Mouse (Mus musculus) neural tube, embryonic 11.5 days (tissue): ENCODE data around the gene Pcnx2. TPM values are rescaled to one million over a fixed set of nuclear protein-coding genes. Genes with fewer than 3 reads are reported as not detected.

Experiments
- ATAC-seq: fragments of 200-750 bp; cut with Nextera tagmentation; 2 replicates; pipeline ENCODE4 v1.8.0; 2017; ENCODE audit warnings: moderate number of reproducible peaks, mild to moderate bottlenecking, moderate TSS enrichment, moderate library complexity; ENCODE audit not compliant: insufficient read depth, low FRiP score, low TSS enrichment
- DNase-seq: peaks from one replicate; pipeline ENCODE4 v3.0.0-alpha.2; 2015; ENCODE audit warnings: low spot score
- H3K27ac ChIP-seq: fragments of 300-500 bp; sonication (generic); 2 replicates; pipeline ENCODE4 v1.5.1; 2014; ENCODE audit warnings: low read depth, mild to moderate bottlenecking, low read length
- H3K27me3 ChIP-seq: fragments of 300-500 bp; sonication (generic); 2 replicates; pipeline ENCODE4 v1.6.1; 2014; ENCODE audit warnings: mild to moderate bottlenecking, low read length, mixed read lengths; ENCODE audit not compliant: control insufficient read depth, insufficient read depth
- H3K36me3 ChIP-seq: fragments of 300-500 bp; sonication (generic); 2 replicates; pipeline ENCODE4 v1.6.1; 2014; ENCODE audit warnings: mild to moderate bottlenecking, low read length, moderate library complexity, mixed read lengths; ENCODE audit not compliant: control insufficient read depth, insufficient read depth
- H3K4me1 ChIP-seq: fragments of 300-500 bp; sonication (generic); 2 replicates; pipeline ENCODE4 v1.6.1; 2014; ENCODE audit warnings: low read length, mixed read lengths; ENCODE audit not compliant: control insufficient read depth, insufficient read depth
- H3K4me2 ChIP-seq: fragments of 300-500 bp; sonication (generic); 2 replicates; pipeline ENCODE4 v1.6.1; 2014; ENCODE audit warnings: low read depth, mild to moderate bottlenecking, moderate library complexity
- H3K4me3 ChIP-seq: fragments of 300-500 bp; sonication (generic); 2 replicates; pipeline ENCODE4 v1.5.1; 2014; ENCODE audit warnings: low read depth, low read length
- H3K9ac ChIP-seq: fragments of 300-500 bp; sonication (generic); 2 replicates; pipeline ENCODE4 v1.6.1; 2014; ENCODE audit warnings: mild to moderate bottlenecking, low read length
- H3K9me3 ChIP-seq: fragments of 300-500 bp; sonication (generic); 2 replicates; pipeline ENCODE4 v1.6.1; 2016; ENCODE audit warnings: low read length; ENCODE audit not compliant: control insufficient read depth
- WGBS: fragments of 180-500 bp; shearing (Covaris S2); extraction: QIAGEN DNeasy Blood & Tissue Kit; methylation state at CpG from one replicate; pipeline ENCODE4 v1.1.7; 2014; 5-methylcytosine and 5-hydroxymethylcytosine counted together
- polyA plus RNA-seq: library from polyadenylated mRNA; unstranded; fragments of >200 nt; fragmentation: Nextera tagmentation; extraction: Ambion mirVana; gene quantifications from 2 replicates; pipeline ENCODE4 v1.2.1, GENCODE M21; 2014

Gene Pcnx2
- polyA plus RNA-seq, 1 experiment from 2014 or later = 0.65 TPM

- ATAC-seq (no peak), DNase-seq (no peak)
- Histone ChIP-seq H3K27me3 (no peaks in the 10 kb centered on the region), H3K36me3 (no peaks in the 10 kb centered on the region), H3K9ac (no peak overlapping the region), H3K4me2 (no peak overlapping the region), H3K4me3 (no peak overlapping the region), H3K4me1 (no peaks in the 10 kb centered on the region), H3K27ac (no peak overlapping the region), H3K9me3 (no peaks in the 10 kb centered on the region)
- 81% methylated on average over 2 of the region's 2 CpGs for WGBS
Measured at GRCm38 (mm10) chr8:125795341-125795740, 102.8 kb downstream of the Pcnx2 start.

- ATAC-seq = no peak
- WGBS = 80% methylated on average over 9 of the region's 9 CpGs
- H3K9ac ChIP-seq = no peak overlapping the region
Measured at GRCm38 (mm10) chr8:125792816-125793455, 105.2 kb downstream of the Pcnx2 start.

GRCm38 (mm10) chr8:125786886-125787285 is 111.2 kb downstream of the Pcnx2 start:
- ATAC-seq = no peak
- Histone ChIP-seq H3K27me3 (no peaks in the 10 kb centered on the region), H3K9me3 (no peaks in the 10 kb centered on the region), H3K27ac (no peak overlapping the region), H3K9ac (no peak overlapping the region), H3K36me3 (no peaks in the 10 kb centered on the region), H3K4me2 (no peak overlapping the region), H3K4me1 (no peaks in the 10 kb centered on the region), H3K4me3 (no peak overlapping the region)
- no peak for DNase-seq
- 88% methylated on average over 7 of the region's 7 CpGs for WGBS

More at GRCm38 (mm10) chr8:125792816-125793455, 105.2 kb downstream of the Pcnx2 start:
- Histone ChIP-seq H3K27me3 (no peaks in the 10 kb centered on the region), H3K4me3 (no peak overlapping the region), H3K9me3 (no peaks in the 10 kb centered on the region), H3K27ac (no peak overlapping the region), H3K36me3 (no peaks in the 10 kb centered on the region), H3K4me1 (no peaks in the 10 kb centered on the region), H3K4me2 (no peak overlapping the region)
- DNase-seq = no peak

- DNase-seq = no peak
Measured at GRCm38 (mm10) chr8:125782161-125782560, 116.0 kb downstream of the Pcnx2 start.

GRCm38 (mm10) chr8:125779656-125780055 is 118.5 kb downstream of the Pcnx2 start:
- Histone ChIP-seq H3K9me3 (no peaks in the 10 kb centered on the region), H3K9ac (no peak overlapping the region), H3K4me1 (no peaks in the 10 kb centered on the region), H3K27me3 (no peaks in the 10 kb centered on the region), H3K4me3 (no peak overlapping the region), H3K36me3 (no peaks in the 10 kb centered on the region), H3K4me2 (no peak overlapping the region), H3K27ac (no peak overlapping the region)
- WGBS = 66% methylated on average over 8 of the region's 8 CpGs
- ATAC-seq (no peak), DNase-seq (no peak)

More at GRCm38 (mm10) chr8:125782161-125782560, 116.0 kb downstream of the Pcnx2 start:
- ATAC-seq = no peak
- H3K4me1 ChIP-seq = no peaks in the 10 kb centered on the region
- H3K9me3 ChIP-seq = no peaks in the 10 kb centered on the region
- H3K4me2 ChIP-seq = no peak overlapping the region
- H3K27me3 ChIP-seq = no peaks in the 10 kb centered on the region
- no peaks in the 10 kb centered on the region for H3K36me3 ChIP-seq
- no peak overlapping the region for H3K4me3 ChIP-seq
- no peak overlapping the region for H3K9ac ChIP-seq
- H3K27ac ChIP-seq = no peak overlapping the region
- WGBS = 58% methylated on average over 3 of the region's 3 CpGs

- whole genome bisulfite sequencing = 90% methylated on average over 5 of the region's 5 CpGs
- no peaks in the 10 kb centered on the region for H3K4me1 ChIP-seq
- ATAC-seq = no peak
Measured at GRCm38 (mm10) chr8:125778919-125779318, 119.2 kb downstream of the Pcnx2 start.

GRCm38 (mm10) chr8:125777478-125778164 is 120.5 kb downstream of the Pcnx2 start:
- Histone ChIP-seq H3K4me2 (no peak overlapping the region), H3K9me3 (no peaks in the 10 kb centered on the region), H3K9ac (no peak overlapping the region), H3K4me1 (no peaks in the 10 kb centered on the region), H3K27me3 (no peaks in the 10 kb centered on the region), H3K4me3 (no peak overlapping the region), H3K27ac (no peak overlapping the region), H3K36me3 (no peaks in the 10 kb centered on the region)
- DNase-seq = no peak
- ATAC-seq = no peak
- 77% methylated on average over 12 of the region's 12 CpGs for WGBS

More at GRCm38 (mm10) chr8:125778919-125779318, 119.2 kb downstream of the Pcnx2 start:
- H3K27ac ChIP-seq = no peak overlapping the region
- DNase-seq = no peak
- H3K4me3 ChIP-seq = no peak overlapping the region
- no peaks in the 10 kb centered on the region for H3K36me3 ChIP-seq
- no peaks in the 10 kb centered on the region for H3K9me3 ChIP-seq
- no peak overlapping the region for H3K4me2 ChIP-seq
- H3K27me3 ChIP-seq = no peaks in the 10 kb centered on the region
- H3K9ac ChIP-seq = no peak overlapping the region

GRCm38 (mm10) chr8:125776800-125777199 is 121.3 kb downstream of the Pcnx2 start:
- H3K4me3 ChIP-seq = no peak overlapping the region
- no peak for DNase-seq
- H3K27me3 ChIP-seq = no peaks in the 10 kb centered on the region
- H3K9me3 ChIP-seq = no peaks in the 10 kb centered on the region
- no peak overlapping the region for H3K4me2 ChIP-seq
- no peak overlapping the region for H3K9ac ChIP-seq
- no peak for ATAC-seq
- WGBS = 86% methylated on average over 6 of the region's 6 CpGs
- no peaks in the 10 kb centered on the region for H3K4me1 ChIP-seq
- no peak overlapping the region for H3K27ac ChIP-seq
- no peaks in the 10 kb centered on the region for H3K36me3 ChIP-seq

GRCm38 (mm10) chr8:125776314-125776713 is 121.8 kb downstream of the Pcnx2 start:
- Histone ChIP-seq H3K4me3 (no peak overlapping the region), H3K4me1 (no peaks in the 10 kb centered on the region), H3K27me3 (no peaks in the 10 kb centered on the region), H3K27ac (no peak overlapping the region), H3K4me2 (no peak overlapping the region), H3K36me3 (no peaks in the 10 kb centered on the region), H3K9me3 (no peaks in the 10 kb centered on the region), H3K9ac (no peak overlapping the region)
- WGBS = 92% methylated on average over 3 of the region's 3 CpGs
- ATAC-seq = no peak
- DNase-seq = no peak
